Mouse (Mus musculus) forebrain, postnatal 0 days (tissue): ENCODE measurements around the gene Dync2li1. TPM values are rescaled to one million over a fixed set of nuclear protein-coding genes. Genes with fewer than 3 reads are reported as not detected.
A peak's percentile ranks its signal among the peaks of the same experiment; 100 is the strongest.

Experiments
- ATAC-seq: fragments of 200-750 bp; cut with Nextera tagmentation; 2 replicates; pipeline ENCODE4 v1.8.0; 2017; ENCODE audit warnings: mild to moderate bottlenecking, moderate library complexity
- DNase-seq: peaks from one replicate; pipeline ENCODE4 v3.0.0-alpha.2; 2015
- H3K27ac ChIP-seq: fragments of 300-500 bp; sonication (generic); 2 replicates; pipeline ENCODE4 v1.5.1; 2014; ENCODE audit warnings: low read depth, mild to moderate bottlenecking, antibody characterized with exemption, low read length, moderate library complexity, mixed read lengths
- H3K27me3 ChIP-seq: fragments of 300-500 bp; sonication (generic); 2 replicates; pipeline ENCODE4 v1.6.1; 2014; ENCODE audit warnings: mild to moderate bottlenecking, low read length, mixed read lengths; ENCODE audit not compliant: insufficient read depth
- H3K36me3 ChIP-seq: fragments of 300-500 bp; sonication (generic); 2 replicates; pipeline ENCODE4 v1.6.1; 2014; ENCODE audit warnings: mild to moderate bottlenecking, moderate library complexity; ENCODE audit not compliant: insufficient read depth
- H3K4me1 ChIP-seq: fragments of 300-500 bp; sonication (generic); 2 replicates; pipeline ENCODE4 v1.6.1; 2014; ENCODE audit warnings: antibody characterized with exemption; ENCODE audit not compliant: insufficient read depth
- H3K4me2 ChIP-seq: fragments of 300-500 bp; sonication (generic); 2 replicates; pipeline ENCODE4 v1.6.1; 2014; ENCODE audit warnings: low read depth, mild to moderate bottlenecking, moderate library complexity
- H3K4me3 ChIP-seq: fragments of 300-500 bp; sonication (generic); 2 replicates; pipeline ENCODE4 v1.5.1; 2014; ENCODE audit warnings: low read depth, low read length, mixed read lengths
- H3K9ac ChIP-seq: fragments of 300-500 bp; sonication (generic); 2 replicates; pipeline ENCODE4 v1.6.1; 2014; ENCODE audit warnings: mild to moderate bottlenecking
- H3K9me3 ChIP-seq: fragments of 300-500 bp; sonication (generic); 2 replicates; pipeline ENCODE4 v1.6.1; 2016; ENCODE audit warnings: low read length
- CTCF ChIP-seq: sonication (generic); IDR thresholded peaks from 2 replicates; pipeline ENCODE4 v1.5.1; 2016; ENCODE audit warnings: antibody characterized with exemption, control low read depth, low read depth
- WGBS: fragments of 180-500 bp; shearing (Covaris S2); extraction: QIAGEN DNeasy Blood & Tissue Kit; methylation state at CpG from one replicate; pipeline ENCODE4 v1.1.7; 2014; 5-methylcytosine and 5-hydroxymethylcytosine counted together
- polyA plus RNA-seq: library from polyadenylated mRNA; unstranded; fragments of >200 nt; fragmentation: Nextera tagmentation; extraction: Ambion mirVana; gene quantifications from 2 replicates; pipeline ENCODE4 v1.2.1, GENCODE M21; 2015
- total RNA-seq: library from RNA; depleted of rRNA; stranded (reverse); fragments of >200 nt; gene quantifications from 2 replicates; pipeline ENCODE4 v1.2.3, GENCODE M21; 2014

The Dync2li1 gene
- total and polyA plus RNA-seq, 2 experiments from 2014 or later = 14.0 to 42.1 TPM

GRCm38 (mm10) chr17:84665691-84666090 lies 39.4 kb downstream of the Dync2li1 start:
- Histone ChIP-seq H3K4me1 (no peaks in the 10 kb centered on the region), H3K9me3 (no peaks in the 10 kb centered on the region), H3K4me3 (no peak overlapping the region), H3K27ac (no peak overlapping the region), H3K36me3 (no peaks in the 10 kb centered on the region), H3K9ac (no peak overlapping the region), H3K4me2 (no peak overlapping the region), H3K27me3 (no peaks in the 10 kb centered on the region; the same call in 1 of the 2 replicates)
- no peak for ATAC-seq
- DNase-seq = no peak
- 63% methylated on average over 9 of the region's 9 CpGs for WGBS
- TF ChIP-seq CTCF = no peak

DNA sequence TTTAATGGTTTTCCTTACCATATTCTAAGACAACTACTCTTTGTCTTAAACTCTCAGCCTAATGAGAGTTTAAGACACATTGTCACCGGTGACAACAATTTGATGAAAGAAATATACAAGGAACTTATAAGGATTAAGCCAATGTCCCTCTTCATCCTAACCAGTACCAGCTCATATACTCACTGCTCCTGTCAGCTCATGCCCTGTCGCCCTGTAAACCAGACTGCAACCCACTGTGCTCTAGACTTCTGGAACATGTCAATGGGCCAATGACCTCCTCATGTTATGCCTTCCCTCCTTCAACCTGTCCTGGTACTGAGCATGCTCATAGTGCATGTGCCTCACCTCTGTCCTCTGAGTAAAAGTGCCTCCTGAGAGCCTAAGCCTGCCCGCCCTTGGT lies 41.6 kb downstream of the Dync2li1 start:
- WGBS = 92% methylated on average over 3 of the region's 3 CpGs
- ATAC-seq = no peak

DNA sequence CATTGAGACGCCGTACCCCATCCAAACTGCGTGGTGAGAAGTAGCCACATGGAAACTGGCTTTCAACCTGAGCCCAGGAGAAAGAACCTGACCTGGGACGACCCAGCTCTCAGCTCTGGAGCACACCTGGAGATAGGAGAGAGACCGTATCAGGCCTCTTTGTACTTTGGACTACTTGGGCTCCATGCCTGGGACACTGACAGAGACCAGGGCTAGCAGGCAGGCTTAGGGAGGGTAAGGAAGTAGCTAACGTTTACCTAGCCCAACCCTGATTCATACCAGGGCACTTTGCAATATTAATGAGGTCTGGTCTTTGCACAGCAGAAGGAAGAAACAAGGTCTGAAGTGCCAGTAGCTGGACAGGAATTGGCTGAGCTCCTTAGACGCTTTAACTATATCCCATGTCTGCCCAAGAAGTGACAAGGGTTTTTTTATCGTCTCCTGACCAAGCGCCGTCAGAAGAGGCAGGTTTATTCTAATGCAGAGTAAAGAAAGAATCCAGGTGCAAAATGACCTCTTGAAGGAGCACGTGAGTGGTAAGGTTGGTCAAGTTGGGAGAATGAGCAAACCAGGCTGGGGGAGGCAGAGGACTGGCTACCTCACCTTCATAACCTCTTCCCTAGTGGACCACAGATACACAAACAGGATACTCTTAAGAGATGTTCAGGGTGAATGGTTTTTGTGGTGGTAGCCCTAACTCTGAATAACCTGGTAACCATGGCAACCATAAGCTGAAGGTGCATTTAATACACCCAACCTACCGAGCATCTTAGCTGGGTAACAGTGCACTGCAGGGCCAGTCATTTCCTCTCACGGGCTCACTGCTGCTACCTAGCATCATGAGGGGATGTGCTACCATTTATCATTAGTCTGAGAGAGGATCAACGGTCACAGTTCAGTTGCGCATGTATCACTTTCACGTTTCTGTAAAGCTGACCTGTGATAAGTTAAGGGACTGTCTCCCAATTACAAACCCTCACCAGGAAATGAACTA lies 46.4 kb downstream of the Dync2li1 start:
- Histone ChIP-seq H3K36me3 (no peaks in the 10 kb centered on the region), H3K4me3 (no peak overlapping the region), H3K27me3 (peaks cover 13% of the 10 kb centered on the region), H3K4me1 (no peaks in the 10 kb centered on the region), H3K9ac (no peak overlapping the region), H3K4me2 (no peak overlapping the region), H3K9me3 (no peaks in the 10 kb centered on the region), H3K27ac (no peak overlapping the region)
- DNase-seq (no peak), ATAC-seq (no peak)
- WGBS = 72% methylated on average over 16 of the region's 16 CpGs
- no peak for TF ChIP-seq CTCF

More for the DNA sequence above, 41.6 kb downstream of the Dync2li1 start:
- H3K9ac ChIP-seq = no peak overlapping the region
- no peak overlapping the region for H3K4me3 ChIP-seq
- no peaks in the 10 kb centered on the region for H3K36me3 ChIP-seq
- no peak for TF ChIP-seq CTCF
- no peaks in the 10 kb centered on the region for H3K4me1 ChIP-seq
- no peak overlapping the region for H3K4me2 ChIP-seq
- no peaks in the 10 kb centered on the region; the same call in none of the 2 replicates for H3K27me3 ChIP-seq
- H3K9me3 ChIP-seq = no peaks in the 10 kb centered on the region
- no peak for DNase-seq
- H3K27ac ChIP-seq = no peak overlapping the region

GRCm38 (mm10) chr17:84674048-84674447 lies 47.8 kb downstream of the Dync2li1 start:
- WGBS = 15% methylated on average over 7 of the region's 7 CpGs
- Histone ChIP-seq H3K9me3 (no peaks in the 10 kb centered on the region), H3K9ac (no peak overlapping the region), H3K27ac (no peak overlapping the region), H3K4me3 (no peak overlapping the region), H3K27me3 (peaks cover 13% of the 10 kb centered on the region; the same call in 1 of the 2 replicates), H3K36me3 (no peaks in the 10 kb centered on the region), H3K4me1 (no peaks in the 10 kb centered on the region), H3K4me2 (no peak overlapping the region)
- ATAC-seq (no peak), DNase-seq (no peak)
- no peak for TF ChIP-seq CTCF

DNA sequence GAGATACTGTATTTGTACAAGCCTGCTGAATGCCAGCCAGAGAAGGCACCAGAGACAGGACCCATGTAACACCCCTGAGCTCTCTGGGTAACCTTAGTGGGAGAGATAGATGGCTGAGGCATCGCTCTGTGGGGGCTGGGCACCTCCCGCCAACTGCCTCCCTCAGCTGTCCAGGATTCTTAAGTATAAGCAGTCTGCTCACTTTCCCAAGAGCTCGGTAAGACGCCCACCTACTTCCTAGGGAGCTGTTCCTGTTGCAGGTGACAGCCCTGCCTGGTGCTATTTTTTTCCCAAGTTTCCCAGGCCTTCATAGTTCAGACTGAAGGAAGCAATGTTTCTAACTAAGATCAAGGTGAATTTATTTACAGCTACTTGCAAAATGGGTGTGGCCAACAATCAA lies 48.9 kb downstream of the Dync2li1 start:
- Histone ChIP-seq H3K27ac (no peak overlapping the region), H3K9ac (no peak overlapping the region), H3K36me3 (no peaks in the 10 kb centered on the region), H3K9me3 (no peaks in the 10 kb centered on the region), H3K4me1 (no peaks in the 10 kb centered on the region), H3K27me3 (peaks cover 13% of the 10 kb centered on the region; the same call in 1 of the 2 replicates), H3K4me3 (no peak overlapping the region), H3K4me2 (no peak overlapping the region)
- ATAC-seq (no peak), DNase-seq (no peak)
- WGBS = 55% methylated on average over 4 of the region's 4 CpGs
- TF ChIP-seq CTCF = no peak

DNA sequence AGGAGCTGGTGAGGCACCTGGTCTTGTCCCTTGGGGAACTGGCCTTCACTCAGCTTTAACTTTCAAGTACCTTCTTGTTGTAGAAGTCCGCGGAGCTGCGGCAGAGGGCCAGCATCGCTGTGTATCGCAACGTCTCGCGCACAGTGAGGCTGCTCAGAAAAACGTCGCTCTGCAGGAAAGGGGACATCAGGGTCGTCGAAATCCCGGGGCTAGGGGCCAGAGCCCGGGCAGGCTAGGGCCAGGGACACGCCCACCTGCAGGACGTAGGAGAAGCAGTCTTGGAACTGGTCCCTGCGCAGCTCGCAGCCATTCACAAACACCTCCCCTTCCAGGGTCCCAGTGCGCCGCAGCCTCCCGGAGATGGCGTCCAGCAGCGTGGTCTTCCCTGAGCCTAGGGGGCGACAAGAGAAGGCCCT lies 49.7 kb downstream of the Dync2li1 start, which contains the start of gene Abcg8:
Gene Abcg8, plus strand, starts transcription at position 352 of the 416 bp plus-strand sequence.
- Histone ChIP-seq H3K36me3 (no peaks in the 10 kb centered on the region), H3K4me2 (peak within 1 kb of the TSS; percentile 64), H3K4me3 (peak within 1 kb of the TSS; percentile 31), H3K9me3 (no peaks in the 10 kb centered on the region), H3K9ac (peak within 1 kb of the TSS; percentile 31; the same call in 1 of the 2 replicates), H3K27me3 (peaks cover 13% of the 10 kb centered on the region; the same call in 1 of the 2 replicates), H3K4me1 (no peaks in the 10 kb centered on the region), H3K27ac (no peak within 1 kb of the TSS)
- no peak for ATAC-seq
- 0 out of 2 replicates have a peak, but pooled peaks have one; percentile 13 for TF ChIP-seq CTCF
- WGBS = 3% methylated on average over 24 of the region's 24 CpGs
- DNase-seq = peak; percentile 22

DNA sequence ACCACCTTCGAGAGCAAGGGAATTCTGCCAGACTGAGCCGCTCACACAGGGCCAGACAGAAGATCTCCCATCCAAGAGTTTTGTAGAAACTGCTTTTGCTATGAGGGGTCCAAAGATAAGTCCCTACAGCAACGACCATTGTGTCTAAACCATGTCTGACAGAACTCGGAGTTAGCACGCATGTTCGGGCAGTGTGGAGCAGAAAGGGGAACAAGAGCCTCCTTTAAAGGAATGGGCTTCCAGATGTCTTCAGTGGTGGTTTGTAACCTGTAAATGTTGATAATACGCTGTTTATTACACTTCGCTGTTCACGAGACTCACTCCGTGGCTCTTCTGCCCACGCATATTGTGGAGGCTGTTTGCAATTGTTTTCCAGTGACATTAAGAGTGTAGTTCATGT lies 51.3 kb downstream of the Dync2li1 start:
- no peak for TF ChIP-seq CTCF
- Histone ChIP-seq H3K9ac (no peak overlapping the region), H3K4me2 (no peak overlapping the region), H3K36me3 (no peaks in the 10 kb centered on the region), H3K27me3 (peaks cover 13% of the 10 kb centered on the region; the same call in 1 of the 2 replicates), H3K27ac (no peak overlapping the region), H3K4me1 (no peaks in the 10 kb centered on the region), H3K9me3 (no peaks in the 10 kb centered on the region), H3K4me3 (no peak overlapping the region)
- no peak for ATAC-seq
- 88% methylated on average over 11 of the region's 11 CpGs for WGBS
- no peak for DNase-seq
